Mouse (Mus musculus) frontal cortex, postnatal 36 days (tissue): ENCODE data around the gene Fbxo17.

ENCODE experiments used
- DNase-seq, 2 experiments: peaks; one replicate each; pipeline ENCODE4 v3.0.0; 2022; ENCODE audit warnings: low spot score in 2 of 2

Gene Fbxo17

DNA sequence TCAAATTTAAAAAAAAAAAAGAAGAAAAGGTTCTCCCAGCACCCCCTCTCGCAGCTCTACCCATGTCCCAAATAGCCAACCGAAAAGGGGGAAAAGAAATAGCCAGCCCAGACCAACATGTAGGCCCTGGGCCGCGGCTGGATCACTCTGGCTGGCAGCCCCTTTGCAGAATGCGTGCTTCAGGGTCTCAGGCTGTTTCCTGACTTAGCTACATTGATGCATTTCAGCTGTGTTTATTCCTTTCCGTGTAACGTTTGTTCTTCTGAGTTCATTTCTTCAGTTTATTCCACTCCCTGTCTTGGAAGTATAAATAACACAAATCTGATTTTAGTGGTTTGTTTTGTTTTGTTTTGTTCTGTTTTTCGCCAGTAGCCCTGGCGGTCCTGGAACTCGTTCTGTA, 1.1 kb downstream of the Fbxo17 start:
- no peak for DNase-seq

DNA sequence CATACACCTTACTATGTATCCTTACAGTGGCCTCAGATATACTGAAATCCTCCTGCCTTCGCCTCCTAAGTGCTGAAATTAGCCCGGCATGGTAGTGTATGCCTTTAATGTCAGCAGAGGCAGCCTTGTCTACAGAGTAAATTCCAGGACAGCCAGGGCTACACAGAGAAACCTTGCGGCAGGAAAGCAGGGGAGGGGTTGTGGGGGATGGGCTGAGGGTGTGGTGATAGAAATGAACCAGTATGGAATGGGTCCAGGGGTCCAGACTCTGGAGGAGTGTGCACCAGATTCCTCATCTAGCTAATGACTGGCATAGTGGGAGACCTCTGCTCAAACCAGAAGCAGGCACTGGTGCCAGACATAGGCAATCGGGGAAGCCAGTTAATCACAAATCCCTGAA, 2.6 kb downstream of the Fbxo17 start:
- no peak for DNase-seq

DNA sequence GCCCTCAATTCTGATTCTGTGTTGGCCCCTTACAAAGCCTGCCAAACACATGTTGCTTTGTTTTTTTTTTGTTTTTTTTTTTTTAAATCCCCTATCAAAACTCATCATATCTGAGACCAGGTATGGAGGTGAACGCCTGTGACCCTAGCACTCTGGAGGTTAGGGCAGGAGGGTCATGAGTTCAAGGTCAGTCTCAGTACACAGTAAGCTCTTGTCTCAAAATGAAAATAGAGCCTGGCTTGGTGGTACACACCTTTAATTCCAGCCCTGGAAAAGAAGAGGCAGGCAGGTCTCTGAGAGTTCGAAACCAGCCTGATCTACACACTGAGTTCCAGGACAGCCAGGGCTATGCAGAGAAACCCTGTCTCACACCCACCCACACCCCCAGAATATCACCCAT, 3.0 kb downstream of the Fbxo17 start:
- no peak for DNase-seq

DNA sequence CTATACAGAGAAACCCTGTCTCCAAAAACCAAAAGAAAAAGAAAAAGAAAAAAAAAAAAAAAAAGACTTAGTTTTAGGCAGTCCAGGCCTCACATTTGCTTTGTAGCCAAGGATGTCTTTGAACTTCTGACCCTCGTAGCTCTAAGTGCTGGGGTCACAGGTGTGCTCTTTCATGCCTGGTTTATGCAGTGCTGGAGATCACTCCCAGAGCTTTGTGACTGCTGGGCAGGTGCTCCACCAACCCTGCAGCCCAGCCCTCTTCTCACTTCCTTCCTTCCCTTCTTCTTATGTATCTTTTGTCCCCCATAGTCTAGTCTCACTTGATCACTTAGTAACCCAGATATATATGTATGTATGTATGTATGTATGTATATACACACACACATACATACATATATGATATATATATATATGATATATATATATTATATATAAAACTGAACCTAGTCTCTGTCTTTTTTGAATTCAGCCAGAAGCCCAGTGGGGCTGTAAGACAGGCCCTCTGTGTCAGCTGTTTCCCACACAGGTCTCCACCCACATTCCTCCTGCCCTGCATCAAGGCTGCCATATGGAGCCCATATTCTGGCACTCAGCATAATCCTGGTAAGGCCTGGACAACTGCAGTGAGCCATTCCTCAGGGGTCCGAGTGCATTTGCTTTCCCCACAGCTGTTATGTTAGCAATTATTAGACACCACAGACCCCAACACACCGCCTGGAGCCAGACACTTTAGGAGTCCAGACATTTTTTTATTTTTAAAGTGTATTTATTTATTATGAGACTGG, 4.3 kb downstream of the Fbxo17 start:
- no peak for DNase-seq

DNA sequence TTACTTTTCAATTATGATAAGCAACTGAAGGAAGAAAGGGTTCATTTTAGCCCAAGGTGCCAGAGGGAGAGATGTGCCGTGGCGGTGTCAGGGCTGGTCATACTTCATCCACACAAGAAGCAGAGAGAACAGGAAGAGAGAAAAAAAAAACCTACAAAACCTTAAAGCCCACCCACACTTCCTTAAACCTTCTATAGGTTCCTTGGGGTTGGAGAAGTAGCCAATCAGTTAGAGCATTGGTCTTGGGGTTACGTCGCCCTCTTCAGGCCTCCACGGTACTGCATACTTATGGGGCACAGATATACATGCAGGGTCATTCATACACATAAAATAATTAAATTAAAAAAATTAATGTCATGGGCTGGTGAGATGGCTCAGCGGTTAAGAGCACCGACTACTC, 5.5 kb downstream of the Fbxo17 start:
- DNase-seq, result no peak

DNA sequence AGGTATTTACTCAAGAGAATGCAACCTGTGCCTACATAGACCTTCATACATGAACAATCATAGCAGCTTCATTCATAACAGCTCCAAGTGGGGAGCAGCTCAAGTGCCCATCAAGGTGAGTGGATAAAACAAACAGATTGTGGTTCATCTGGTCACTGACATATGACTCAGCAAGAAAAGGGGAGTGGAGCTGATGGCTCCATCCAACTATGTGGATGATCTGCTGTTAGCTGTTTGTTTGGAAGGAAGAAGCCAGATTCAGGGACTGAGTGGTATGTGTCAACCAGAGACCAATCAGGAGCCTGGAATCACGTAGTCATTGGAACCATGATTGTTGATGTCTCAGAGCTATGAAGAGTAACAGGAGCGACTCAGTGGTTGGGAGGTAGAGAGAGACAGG, 8.0 kb downstream of the Fbxo17 start:
- no peak for DNase-seq

DNA sequence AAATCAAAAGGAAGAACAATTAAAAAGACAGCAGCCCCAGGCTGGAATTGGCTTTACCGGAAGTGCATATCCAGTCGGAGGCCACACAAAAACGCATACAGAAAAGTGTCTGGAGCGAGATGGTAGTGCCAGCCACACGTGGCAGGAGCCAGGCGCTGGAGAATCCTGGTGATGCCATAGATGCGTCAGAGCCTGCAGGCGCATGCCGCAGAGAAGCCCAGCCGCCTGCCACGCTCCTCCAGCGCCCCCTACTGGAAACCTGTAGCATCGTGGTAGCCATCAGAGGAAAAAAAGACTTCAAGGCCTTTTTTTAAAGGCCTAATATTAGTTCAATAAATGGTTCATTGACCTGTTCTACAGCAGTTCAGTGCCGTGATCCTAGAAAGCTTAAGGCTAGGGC, 10.0 kb downstream of the Fbxo17 start:
- peak; percentile 83 to 84 for DNase-seq

DNA sequence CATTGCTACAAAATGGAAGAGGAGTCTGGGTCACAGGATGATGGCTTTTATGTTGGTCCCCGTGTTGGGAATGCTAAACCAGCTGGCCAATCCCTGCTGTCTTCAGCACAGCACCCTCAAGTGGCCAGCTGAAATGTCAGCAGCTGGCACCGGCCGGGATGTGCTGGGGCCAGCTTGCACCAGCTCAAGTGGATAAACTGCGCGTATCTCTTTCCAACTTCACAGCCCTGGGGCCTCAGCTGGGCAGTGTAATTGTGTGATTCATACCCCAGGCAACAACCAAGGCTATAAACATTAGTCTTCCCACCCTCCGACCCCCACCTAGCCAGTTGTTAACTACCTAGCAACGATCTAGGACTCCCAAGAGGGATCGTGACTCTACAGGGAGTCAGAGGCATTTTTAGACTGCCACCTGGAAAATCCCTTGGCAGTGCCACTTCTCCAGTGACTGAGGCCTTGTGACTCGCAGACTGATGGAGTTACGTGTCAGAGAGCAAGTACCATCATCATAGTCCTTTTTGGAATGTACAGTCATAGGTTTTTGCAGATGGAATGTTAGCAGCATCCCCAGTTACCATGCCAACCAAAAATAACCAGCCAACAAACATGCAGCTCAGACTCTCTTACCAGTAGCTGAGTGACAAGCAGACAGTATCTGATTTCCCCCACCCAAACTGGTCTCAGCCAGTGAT, 11.2 kb downstream of the Fbxo17 start:
- DNase-seq, result peak; percentile 30 to 55

DNA sequence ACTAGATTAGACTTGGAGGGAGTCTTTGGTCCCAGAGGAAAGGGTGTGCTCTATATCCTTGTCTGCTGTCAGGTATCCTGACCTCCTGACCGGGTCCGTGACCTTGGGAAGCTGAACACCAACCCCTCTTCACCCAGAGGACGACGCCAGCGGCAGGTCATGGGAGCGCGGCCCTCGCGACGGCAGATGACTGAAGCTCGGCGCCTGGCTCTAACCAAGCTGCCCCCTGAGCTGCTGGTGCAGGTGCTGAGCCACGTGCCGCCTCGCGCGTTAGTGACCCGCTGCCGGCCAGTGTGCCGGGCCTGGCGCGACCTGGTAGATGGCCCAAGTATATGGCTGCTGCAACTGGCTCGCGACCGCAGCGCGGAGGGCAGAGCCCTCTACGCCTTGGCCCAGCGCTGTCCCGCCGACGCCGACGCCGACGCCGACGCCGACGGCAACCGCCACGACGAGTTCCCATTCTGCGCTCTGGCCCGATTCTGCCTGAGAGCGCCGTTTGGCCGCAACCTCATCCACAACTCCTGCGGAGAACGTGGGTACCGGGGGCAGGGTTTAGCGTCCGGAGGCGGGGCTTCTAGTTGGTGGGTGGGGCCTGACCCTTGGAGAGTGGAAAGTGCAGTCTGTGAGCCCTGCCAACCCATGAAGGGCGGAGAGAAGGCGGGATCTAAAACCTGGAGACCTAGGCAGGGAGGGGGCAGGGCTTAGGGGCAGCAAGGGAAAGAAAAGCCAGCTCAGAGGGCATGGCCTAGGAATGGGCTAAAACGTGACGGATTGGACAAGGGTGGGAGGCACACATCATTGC, 15.9 kb downstream of the Fbxo17 start:
- DNase-seq, result peak; percentile 31 to 34

DNA sequence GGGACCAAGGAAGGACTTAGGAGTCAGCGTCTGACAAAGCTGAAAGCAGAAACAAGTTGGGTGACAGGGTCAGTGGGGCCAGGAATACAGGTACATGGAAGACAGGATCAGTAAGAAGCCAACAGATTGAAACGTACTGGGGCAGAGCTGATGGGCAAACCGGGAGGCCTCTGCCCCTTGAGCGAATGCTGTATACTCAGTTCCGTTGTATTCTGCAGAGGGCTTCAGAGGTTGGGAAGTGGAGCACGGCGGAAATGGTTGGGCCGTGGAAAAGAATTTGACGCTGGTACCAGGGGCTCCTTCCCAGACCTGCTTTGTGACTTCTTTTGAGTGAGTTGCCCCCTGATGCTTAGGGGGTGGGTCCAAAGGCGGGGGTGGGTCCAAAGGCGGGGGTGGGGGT, 16.6 kb downstream of the Fbxo17 start:
- DNase-seq, result no peak

DNA sequence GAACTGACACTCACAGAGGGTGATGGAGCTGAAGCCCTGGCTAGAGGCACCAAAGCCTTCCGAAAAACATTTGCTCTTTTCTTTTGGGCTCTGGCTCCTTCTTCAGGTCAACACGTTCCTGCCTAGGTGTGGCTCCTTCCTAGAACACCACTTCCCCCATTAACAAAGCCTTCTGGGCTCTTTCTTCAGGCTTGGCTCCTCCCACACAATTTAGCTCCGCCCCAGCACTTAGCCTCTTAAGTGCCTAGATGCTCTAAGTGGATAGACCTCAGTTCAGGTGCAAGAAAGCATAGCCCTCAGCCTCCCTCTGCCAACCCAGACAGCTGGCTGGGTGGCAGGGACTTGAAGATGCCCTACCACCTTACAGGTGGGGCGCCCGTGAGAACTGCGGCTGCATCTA, 19.1 kb downstream of the Fbxo17 start:
- no peak for DNase-seq

DNA sequence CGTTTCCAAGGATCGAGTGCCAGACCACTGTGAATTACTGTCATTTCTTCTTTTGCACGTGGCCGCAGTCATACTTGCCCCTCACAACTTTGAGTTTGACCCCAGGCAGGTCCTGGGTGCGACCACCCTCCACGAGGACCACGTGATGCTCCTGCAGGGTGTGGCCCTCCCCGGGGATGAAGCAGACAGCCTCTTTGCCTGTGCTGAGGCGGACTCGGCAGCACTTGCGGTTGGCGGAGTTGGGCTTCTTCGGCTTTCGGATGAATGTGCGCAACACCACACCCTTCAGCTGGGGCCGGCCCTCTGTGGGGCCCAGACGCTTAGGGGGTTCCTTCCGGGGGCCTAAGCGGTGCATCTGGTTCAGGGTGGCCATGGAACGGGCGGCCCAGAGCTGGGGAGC, 23.2 kb downstream of the Fbxo17 start:
- DNase-seq, result no peak

DNA sequence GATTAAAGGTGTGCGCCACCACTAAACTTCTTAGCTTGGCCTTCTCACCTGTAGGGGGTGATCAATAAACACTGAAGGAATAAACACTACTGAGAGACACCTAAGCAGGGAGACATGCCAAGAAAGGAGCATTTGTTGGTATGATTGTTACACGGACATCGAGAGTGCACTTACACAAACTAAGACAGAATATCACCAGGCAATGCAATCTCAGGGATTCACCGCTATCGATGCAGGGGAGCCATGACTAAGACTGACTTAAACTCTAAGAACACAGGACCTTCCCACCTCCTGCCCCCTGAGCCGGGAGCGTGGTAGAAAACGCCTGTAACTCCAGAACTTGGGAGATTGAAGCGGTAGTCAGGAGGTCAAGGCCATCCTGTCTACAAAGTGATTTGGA, 24.3 kb downstream of the Fbxo17 start:
- DNase-seq, result no peak

DNA sequence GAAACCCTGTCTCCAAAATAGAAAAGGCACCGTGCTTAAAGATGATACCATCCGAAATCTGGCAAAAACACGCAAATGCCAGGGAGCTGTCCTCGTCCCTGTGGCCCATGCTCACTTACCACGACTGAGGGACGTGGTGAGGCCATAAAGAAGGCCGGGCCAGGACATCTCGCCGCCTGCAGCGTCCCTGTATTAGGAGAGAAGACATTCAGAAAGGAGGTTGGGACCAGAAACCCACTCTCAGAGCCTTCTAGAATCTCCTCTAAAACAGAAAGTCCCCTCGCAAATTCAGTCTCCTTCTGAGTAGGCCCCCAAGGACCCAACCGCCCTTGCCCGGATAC, 24.7 kb downstream of the Fbxo17 start:
- DNase-seq, result no peak

DNA sequence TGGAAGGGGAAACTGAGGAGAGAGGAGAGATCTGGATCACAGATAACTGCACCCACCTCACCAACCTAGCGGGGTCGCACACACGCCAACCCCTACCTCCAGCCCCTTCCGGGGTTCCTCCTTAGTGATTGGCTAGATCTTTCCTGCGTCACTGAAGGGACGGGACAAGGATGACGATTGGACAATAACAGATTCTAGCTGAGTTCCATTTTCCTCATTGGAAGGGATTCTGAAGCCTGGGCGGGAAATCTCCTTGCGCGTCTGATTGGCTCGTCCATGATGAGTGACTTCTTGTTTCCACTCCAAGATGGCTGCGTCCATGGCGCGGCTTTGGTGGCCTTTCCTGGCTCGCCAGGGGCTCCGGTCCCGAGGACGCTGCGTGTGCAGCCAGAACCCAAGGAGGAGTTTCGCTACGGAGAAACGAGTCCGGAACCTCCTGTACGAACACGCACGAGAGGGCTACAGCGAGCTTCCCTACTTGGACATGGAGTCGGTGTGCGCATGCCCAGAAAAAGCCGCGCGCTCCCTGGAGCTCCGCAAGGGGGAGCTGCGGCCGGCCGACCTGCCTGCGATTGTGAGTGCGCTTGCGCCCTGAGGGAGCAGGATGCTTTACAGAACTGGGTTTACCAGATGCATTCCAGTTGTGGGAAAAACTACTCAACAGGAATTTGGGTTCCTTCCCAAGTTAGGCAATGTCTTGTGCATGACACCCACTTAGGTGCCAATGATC, 25.3 kb downstream of the Fbxo17 start, which contains the start of the genes Mrps12 and Sars2:
Gene Mrps12, minus strand, starts transcription at position 112 of the 730 bp plus-strand sequence.
Gene Sars2, plus strand, starts transcription at position 284 of the 730 bp plus-strand sequence.
- peak; percentile 97 to 99 for DNase-seq

DNA sequence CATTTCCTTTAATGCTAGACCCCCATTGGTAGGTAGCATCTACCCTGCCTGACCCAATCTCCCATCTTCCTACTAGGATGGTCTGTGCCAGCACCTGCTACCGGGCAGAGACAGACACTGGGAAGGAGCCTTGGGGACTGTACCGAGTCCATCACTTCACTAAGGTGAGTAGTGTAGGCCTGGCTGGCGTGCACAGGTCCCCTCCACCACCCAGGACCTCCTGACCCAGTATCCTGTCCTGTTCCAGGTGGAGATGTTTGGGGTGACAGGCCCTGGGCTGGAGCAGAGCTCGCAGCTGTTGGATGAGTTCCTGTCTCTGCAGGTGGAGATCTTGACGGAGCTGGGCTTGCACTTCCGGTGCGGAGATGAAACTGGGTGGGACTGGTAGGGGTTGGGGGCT, 33.3 kb downstream of the Fbxo17 start:
- DNase-seq, result no peak

DNA sequence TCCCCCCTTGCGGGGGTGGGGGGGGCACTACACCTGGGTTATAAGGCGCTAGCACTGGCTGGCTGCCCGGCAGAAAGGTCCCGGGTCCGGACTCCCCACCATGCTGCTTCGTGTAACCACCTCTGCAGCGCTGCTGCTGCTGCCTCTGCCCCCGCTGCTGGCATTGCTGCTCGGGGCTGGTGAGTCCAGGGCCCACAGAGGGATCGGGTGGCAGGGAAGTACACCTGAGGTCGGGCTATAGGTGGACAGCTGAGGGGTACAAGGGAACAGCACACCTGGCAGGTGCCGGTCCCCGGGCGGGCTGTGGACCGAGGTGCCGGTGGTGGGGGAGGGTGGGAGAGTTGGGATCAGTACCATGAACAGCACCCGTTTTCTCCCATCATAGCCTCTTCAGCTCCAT, 39.5 kb downstream of the Fbxo17 start, which contains the start of gene Ccer2:
Gene Ccer2, plus strand, starts transcription at position 96 of the 400 bp plus-strand sequence.
- no peak for DNase-seq

DNA sequence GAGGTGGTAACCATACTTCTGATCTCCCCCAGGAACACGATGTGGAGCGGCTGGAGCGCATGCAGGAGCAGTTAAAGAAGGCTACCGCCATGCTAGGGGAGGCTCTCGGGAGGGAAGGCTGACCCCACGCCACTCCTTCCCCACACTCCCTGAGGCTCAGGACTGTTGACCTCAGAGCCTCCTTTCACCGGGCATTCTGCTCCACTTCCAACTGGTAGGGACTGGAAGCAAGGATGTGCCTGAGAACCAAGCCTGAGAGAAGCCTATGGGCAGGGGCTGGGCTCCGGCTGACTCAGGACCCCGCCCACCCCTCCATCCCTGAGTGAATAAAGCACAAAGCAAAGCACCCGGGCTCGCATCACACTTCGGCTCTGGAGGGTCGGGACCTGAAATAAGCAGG, 42.0 kb downstream of the Fbxo17 start:
- DNase-seq, result no peak

DNA sequence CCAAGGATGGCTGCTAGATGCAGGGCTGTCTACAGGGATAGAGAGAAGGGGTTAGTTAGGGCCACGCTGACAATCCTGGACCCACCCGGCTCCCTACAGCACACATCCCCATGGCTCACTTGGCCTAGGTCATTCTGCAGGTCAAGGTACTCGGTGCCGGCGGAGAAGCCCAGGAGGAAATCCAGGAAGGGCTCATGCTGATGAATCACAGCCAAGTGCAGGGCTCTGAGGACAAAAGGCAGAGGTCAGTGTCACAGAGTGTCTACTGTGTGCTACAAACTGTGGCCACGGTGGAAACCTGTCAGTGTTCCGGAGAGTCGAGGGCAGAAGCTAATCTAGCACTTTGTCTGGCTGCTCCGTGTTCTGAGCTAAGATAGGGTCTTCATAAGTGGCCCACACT, 45.3 kb downstream of the Fbxo17 start:
- no peak for DNase-seq

DNA sequence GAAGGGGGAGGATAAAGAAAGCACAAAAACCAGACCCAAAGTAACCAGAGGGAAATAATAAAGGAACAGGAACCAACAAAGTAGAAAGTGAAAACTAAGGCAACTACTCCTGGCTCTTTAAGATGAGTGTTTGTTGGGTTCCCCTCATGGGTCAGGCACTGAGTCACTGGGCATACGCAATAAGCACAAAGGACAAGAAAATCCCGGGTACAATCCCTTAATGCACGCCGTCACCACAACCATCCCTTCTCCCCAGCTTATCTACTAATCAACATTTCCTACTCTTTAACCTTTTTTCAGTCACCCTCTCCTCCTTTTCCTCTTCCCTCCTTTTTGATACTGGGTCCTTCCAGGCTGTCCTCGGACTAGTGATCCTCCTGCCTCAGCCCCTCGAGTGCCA, 48.6 kb downstream of the Fbxo17 start:
- no peak for DNase-seq

DNA sequence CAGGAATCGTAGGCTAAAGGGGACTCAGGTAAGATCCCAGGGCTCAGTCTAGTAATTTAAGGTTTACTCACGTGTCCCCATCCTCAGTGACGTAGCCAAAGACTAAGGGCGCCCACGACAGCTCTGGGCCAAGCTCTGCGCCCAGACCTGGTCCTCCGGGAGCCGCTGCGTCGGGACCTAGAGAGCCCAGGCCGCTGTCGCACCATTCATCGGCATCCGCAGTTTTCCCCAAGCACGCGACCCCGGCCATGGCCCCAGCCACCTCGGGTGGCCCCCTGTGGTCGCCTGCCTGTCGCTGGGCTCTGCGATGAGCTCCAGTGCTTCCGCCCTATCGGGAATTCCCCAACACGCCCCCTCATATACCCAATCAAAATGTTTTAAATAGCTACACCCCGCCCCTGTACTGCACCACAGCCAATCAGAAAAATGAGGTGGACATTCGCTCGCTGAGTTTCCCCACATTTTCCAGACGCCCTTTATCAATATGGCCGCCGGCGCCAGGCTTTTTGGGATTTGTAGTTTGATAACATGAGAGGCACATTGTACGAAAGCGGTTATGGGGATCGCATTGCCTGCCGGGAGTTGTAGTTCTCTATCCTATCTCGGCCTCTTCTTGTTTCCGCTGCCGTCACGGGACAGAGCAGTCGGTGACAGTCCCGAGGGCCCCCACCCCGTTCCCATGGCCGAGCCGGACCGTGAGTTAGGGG, 49.7 kb downstream of the Fbxo17 start, which contains the start of gene Sirt2:
Gene Sirt2, plus strand, starts transcription at position 563 of the 707 bp plus-strand sequence.
- peak; percentile 97 to 99 for DNase-seq
